Mouse (Mus musculus) erythroblast, adult 5-6 weeks (primary cell): ENCODE measurements around the gene Stard3nl. TPM values are rescaled to one million over a fixed set of nuclear protein-coding genes. Genes with fewer than 3 reads are reported as not detected.

Source experiments
- ATAC-seq: replicated peaks from 2 replicates; pipeline ENCODE4 v1.8.0; 2016; ENCODE audit warnings: moderate number of reproducible peaks, mild to moderate bottlenecking, moderate TSS enrichment, inconsistent platforms; ENCODE audit not compliant: poor library complexity, low FRiP score, severe bottlenecking
- total RNA-seq, 2 experiments: library from RNA; stranded (forward) in 1 of 2; stranded (reverse) in 1 of 2; fragments of 150-400 nt in 1 of 2; fragments of 200-764, 138-1000 nt in 1 of 2; gene quantifications; 2 replicates each; pipeline versions ENCODE4 v1.2.3 to v1.2.4; 2015 to 2017; ENCODE audit warnings: low replicate concordance in 2 of 2

Stard3nl gene
- total RNA-seq (2015; ENCODE audit: low replicate concordance) (8.6 and 13.0 TPM in 2 replicates), total RNA-seq (2017; ENCODE audit: low replicate concordance) (7.9 and 13.0 TPM in 2 replicates)

DNA sequence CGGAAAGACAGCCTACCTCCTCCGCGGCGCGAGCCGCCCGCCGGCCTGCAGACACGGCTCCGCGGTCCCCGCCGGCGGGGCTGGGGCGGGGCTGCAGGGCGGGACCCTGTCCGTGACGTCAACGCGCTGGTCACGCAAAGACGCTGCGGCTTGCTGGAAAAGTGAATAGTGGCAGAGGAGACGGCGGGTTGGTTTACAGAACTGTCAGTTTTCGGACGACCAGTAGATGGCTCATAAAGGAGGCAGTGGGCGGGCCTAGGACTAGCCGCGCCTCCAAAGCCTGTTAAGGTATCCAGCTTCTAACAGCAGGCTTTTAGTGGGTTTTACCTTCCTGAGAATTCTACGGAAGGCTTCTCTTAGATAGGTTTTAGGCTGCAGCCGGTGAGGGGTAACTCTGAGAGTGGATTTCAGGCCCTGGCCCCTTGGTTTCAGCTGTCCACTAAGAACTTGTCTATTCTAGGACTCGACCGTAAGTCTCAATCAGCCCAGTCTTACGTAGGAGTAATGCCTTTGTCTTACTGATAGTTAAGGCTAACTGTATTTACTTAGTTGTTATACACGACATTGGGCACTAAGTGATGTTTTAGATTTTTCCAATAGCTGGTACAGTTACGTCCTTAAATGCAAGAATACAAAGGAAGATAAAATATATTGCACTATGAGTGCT is at the start of gene Stard3nl:
TSS of gene Stard3nl (minus strand) at position 108 of the 667 bp plus-strand sequence.
- peak; percentile 100 for ATAC-seq

DNA sequence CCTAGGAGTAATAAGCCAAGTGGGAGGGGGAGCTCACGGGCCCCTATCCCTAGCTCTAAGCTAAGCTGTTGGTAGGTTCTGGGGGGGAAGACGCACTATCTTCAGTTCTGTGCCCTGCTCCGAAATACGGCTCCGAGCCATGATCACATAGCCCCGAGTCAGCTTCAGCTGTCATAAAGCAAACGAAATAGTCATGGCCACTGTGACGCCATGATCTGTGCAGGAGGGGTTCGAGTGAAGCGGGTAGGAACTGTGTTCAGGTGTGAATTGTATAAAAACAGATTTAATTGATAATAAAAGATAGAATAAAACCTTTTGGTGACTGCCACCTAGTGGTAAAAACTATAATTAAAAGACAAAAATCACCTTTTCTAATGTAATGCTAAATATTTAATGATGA is 42.4 kb upstream of the Stard3nl start:
- ATAC-seq, result no peak

DNA sequence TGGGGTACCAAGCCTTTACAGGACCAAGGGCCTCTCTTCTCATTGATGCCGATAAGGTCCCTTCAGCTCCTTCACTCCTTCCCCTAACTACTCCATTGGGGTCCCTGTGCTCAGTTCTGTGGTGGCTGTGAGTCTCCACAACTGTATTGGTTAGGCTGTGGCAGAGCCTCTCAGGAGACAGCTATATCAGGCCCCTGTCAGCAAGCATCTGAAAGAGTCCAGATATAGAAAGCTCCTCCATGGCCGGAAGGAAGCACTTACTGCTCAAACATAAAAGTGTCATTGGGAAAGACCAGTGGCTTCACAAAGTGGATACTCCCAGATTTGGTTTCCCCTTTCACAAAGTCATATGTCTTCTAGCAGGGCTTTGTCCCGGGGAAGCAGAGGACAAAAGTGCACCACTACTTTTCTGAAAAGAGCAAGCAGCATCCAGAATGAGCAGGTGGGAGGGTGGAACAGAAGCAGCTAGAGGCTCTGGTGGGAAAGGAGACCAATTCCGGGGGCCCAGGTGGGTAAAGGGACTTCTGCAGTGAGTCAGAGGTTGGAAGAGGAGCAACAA is 34.3 kb upstream of the Stard3nl start:
- ATAC-seq, result no peak

DNA sequence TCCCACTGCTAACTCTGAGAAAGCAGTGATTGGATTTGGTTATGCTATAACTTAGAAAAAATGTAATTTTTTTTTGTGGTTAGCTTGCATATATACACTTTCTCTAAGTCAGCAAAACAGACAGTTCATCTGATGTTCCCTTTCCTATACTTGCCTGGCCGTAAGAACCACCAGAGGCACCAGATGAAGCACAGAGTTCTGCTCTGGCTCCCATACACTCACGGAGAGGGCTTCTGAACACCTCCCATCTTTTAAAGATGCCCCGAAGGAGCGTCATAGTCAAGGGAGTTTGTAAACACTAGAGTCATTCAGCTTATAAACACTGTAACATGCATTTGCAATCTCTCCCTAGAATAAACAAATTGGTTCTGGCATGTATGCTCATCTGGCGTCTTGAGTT is 32.5 kb upstream of the Stard3nl start:
- ATAC-seq, result no peak

DNA sequence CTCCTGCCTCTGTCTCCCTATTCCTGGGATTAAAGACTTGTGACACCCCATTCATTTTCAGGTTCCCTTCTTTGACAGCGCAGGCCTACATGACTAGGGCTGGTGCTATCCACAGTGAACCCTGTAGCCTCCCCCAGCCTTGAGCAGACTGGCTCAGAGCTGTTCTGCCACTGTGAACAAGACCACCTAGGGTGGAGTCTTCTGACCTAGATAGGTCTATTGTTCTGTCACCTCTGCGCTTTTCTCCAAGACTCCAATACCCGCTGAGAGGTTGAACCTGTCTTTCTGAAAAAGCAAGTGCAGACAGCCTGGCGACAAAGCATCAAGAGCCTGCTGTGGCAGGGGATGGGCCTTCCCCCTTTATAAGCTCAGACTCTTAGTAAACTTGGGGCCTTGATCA is 29.0 kb upstream of the Stard3nl start:
- ATAC-seq, result no peak

DNA sequence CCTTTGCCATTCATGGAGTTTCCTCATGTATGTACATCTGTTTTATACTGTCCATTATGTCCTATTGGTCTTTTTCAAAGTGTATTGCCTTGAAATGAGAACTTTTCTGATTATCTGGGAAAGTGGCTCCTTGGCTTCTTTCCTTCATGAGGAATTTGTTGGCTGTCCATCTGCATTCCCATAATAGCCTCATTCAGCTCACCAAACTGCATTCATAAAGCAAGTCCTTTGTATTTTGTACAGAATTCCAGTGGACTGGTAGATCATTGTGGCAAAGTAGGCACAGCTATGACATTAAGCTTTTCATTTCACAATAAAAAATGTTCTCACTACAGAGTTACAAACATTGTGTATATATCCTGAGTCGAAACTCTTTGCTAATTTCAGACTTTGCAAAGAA is 26.9 kb upstream of the Stard3nl start:
- ATAC-seq, result no peak

DNA sequence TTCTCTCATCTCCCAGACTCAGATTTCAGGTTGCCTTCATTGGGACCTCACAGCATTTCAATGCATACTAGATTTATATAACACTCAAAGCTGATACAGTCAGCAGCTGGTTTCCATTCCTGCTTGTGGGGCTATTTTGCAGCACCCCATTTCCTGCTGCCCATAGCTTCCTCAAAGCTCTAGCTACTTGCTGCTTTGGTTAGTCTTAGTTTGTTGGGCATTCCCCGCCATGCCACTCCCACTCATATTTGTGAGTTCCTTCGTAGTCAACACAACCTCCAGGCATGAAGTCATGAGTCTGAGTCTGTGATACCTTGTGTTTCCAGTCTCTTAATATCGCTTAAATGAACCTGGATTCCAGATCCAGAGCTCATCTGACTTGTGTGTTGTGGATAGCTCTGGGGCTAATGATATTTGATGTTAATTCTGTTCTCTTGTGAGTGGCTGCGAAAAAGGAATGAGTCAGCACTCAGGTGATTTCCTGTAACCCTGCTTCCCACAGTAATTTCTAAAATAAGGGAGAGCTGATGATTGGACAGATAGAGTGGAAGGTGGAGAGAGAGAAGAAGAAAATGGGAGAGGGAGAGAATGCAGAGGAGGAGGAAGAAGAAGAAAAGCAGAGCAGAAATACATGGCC is 22.4 kb upstream of the Stard3nl start:
- no peak for ATAC-seq

DNA sequence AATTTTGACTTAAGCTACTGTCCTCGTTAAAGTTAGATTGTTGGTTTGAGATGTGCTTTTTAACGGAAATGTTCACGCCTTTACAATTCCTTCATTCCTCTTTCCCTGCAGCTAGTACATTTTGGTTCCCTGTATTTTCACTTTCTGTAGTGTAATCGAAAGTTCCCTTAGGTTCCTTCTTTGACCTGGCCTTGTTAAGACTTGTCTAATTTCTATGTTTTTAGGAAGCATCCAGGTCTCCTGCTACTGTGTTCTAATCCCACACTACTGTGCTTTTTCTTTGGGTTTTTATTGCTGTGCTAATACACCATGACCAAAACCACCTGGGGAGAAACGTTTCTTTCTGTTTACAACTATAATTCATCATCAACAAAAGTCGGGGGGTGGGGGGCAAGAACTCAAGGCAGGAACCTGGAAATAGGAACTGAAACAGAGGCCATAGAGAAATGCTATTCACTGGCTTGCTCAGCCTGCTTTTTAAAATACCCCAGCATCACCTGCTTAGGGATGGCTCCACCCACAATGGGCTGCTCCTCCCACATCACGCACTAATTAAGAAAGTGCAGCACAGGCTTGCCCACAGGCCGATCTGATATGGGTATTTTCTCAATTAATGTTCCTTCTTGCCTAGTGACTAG is 20.4 kb upstream of the Stard3nl start:
- no peak for ATAC-seq

DNA sequence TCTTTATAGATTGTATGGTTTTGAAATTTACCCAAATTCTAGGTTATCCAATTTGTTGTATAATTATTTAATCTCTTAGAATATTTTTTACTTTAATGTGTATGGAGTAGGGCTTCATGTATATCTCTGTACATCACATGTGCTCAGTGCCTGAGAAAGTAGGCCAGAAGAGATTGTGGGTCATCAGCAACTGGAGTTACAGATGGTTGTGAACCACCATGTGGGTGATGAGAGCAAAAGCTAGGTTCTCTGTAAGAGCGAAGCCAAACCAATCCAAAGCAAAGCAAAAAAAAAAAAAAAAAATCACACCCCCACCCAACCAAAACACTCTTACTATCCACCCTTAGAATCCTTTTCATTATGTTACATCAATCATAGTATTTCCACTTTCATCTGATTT is 19.7 kb upstream of the Stard3nl start:
- ATAC-seq, result no peak

DNA sequence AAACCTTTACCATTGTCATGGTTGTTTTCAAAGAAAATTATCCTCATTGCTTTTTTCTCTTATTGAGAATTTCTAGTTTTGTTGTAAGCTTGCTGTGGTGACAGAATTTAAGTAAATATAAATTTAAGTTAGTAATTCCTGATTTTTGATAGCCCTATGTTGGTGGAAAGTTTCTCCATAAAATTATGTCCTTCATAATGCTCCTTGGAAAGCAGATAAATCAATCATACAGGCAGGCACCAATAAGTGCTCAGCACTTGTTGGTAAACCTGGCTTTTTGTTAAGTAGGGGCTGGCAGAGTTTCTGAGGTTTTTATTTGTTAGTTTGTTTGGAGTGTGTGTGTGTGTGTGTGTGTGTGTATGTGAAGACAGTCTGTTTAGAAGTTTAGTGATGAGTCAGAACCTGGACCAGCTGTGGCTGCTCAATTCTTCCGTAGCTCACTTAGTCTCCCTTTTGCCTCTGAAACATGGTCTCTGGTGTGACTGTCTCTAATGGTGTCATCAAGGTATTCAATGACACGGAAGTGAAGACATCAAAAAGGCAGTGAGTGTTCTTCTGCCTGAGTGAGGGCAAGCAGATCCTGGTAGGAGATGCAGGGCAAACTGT is 16.8 kb upstream of the Stard3nl start:
- ATAC-seq, result no peak

DNA sequence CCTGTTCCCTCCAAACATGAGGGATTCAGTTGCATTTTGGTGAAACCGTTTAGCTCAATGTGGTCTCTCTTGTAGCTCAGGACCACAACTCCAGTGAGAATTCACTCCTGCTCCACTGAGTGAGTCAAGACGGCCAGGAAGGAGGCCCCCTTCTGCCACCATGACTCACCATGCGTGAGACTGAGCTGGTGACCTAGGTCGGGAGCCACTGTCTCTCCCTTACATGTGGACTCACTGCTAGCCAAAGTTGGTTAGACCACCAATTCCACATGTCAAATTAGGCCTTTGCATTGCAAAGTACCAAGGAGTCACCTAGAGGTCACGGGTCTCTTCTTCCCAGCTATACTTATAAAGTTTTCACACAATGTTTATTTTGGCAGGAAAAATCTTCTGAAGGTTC is 16.3 kb upstream of the Stard3nl start:
- ATAC-seq, result no peak

DNA sequence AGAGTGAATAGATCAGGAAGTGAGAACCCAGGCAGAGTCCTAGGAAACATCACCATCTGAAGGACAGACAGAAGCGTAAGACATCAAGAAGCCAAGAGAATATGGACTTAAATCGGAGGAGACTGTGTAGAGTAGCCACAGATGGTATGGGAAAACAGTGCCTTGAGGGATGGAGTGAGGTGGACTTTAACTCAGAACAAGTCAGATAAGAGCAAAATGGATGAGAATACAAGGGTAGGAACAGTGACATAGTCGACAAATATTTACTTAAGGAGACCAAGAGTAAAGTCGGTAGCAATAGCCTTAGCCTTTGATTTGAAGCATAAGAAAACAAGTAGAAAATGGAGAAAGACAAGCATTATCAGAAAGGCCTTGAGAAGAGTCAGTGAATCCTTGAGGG is 15.1 kb upstream of the Stard3nl start:
- no peak for ATAC-seq

DNA sequence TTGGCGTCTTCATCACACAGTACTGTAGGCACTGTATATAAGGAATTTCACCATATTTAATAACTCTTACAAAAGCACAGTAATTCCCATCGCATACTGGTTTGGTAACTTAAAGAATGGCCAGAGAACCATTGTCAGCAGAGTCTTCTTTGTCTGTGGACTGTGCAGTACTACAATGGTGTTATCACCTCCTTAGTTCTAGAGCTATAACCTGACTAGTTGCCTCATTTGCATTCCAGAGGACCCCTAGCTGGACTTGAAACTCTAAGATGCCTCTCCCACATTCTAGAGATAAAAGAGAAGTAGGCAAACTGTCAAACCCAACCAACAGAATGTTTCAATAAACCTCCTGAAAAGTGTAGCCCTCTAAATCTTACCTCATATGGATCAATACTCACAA is 12.4 kb upstream of the Stard3nl start:
- ATAC-seq, result no peak

DNA sequence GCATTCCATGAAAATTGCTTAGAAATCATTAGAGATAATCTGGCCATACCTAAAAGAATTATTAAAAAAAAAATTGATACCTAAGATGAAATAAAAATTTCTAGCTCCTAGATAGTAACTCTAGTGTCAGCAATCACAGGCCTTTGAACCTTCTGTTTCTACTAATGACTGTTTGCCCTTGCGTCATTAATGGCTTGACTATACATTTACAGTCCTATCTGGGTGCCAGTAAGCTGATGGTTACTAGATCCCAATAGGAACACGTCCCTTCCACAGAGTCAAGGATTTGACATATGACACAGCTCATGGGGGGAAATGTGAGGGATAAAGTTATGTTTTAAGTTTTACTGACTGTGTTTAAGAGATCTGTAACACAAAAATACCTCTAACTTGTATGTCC is 9.0 kb upstream of the Stard3nl start:
- ATAC-seq, result no peak

DNA sequence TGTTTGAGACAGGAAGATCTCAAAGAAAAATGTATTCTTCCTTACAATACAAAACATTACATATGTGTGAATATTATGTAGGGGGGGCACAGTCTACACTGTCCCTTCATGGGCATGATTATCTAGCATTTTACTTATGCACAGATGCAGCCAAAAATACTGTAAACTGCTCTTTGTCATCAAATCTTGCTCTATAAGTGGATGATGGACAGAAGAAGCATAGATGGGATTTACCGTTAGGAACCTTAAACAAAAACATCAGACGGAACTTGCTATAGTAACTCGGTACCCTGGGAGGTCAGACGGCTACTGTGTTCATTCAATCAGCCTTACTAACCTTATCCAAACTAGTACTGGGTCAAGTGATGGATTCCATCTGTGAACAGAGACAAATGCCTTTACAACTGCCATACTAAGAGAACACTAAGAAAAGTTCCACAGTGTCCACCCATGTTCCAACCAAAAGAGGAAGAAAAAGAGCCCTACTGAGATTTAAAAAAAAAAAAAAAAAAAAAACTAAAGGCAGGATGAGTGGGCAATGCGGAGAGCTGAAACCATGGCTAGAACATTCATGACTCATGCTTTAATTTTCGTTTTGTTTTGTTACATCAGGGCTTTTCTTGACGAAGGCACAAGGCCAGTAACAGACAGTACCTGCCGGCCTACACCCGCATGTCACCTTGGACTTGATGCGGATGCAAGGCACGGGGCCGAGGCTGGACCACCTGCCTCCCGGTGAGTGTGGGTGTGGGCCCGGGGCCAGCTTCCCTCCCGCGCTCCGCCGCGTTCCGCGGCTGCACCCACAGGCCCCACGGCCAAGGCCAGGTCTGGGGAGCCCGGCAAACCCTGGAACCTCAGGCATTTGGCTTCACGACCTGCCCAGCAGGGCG is 552 bp downstream of the Stard3nl start:
- no peak; the same call in 1 of the 2 replicates for ATAC-seq

DNA sequence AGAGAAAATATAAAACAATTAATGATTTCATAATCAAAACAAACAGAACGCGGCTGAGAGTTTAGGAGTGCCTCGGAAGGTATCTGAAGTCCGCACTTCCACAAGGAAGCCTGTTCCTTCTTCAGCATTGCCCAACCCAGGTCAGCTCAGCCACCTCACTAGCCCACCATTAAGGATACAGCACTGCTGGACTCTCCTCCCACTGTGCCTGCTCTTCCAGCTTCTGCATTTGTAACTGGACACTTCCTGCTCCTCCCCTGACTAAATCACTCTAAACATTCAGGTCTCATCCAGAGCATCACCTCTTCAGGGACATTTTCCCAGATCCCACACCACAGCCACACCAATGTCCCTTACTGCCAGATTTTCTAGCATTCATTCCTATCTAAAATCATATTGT is 1.4 kb downstream of the Stard3nl start:
- no peak for ATAC-seq

DNA sequence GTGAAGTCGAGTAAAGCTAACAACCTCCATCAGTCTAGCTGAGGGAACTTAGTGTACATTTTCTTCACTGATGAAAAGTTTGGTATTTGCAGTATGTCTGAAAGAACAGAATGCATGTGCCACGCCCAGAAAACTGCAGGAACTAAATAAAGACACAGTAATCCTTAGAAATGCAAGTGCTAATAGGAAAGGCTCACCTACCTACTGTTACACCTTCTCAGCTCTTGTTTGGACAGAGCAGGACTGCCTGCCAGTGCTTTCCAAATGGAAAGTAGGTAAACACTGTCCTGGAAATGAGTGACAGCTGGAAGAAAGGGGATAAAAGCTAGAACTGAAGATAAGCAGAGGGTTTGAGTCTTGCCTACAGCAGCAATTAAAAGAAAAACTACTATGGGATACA is 1.9 kb downstream of the Stard3nl start:
- ATAC-seq, result no peak

DNA sequence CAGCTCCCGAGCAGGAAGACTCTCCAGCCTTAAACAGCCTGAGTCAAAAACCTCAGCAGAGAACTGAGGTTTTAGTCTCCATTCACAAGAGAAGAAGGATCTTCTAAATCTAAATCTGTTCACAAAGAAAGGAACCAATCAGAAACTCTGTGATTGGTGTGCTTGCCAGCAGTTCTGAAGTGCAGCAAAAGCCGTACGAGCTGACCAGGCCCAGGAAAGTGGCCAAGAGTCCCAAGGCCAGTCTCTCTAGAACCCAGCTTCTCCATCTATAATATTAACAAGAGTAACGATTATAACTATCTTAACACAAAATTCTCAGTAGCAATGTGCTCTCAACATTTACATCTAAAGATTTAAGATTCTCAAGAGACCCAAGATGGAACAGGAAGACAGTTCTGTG is 4.0 kb downstream of the Stard3nl start:
- ATAC-seq, result no peak

DNA sequence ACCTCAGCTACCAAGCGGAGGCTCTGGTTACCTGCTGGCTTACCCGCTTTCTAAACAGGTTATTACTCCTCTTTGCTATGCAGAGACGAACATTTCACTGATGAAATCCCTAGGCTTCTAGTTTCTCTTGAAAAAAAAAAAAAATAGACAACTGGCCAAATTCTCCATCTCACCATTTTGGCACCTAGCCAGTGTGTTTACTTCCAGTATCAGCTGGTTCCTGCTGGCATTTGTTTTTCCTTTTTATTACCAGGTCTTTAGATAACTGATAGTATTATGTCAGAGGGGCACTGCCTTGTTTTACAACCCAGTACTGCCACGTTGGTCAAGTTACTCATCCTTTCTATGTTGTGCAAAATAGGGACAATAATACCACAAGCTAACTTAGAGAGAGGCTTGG is 5.3 kb downstream of the Stard3nl start:
- ATAC-seq, result no peak

DNA sequence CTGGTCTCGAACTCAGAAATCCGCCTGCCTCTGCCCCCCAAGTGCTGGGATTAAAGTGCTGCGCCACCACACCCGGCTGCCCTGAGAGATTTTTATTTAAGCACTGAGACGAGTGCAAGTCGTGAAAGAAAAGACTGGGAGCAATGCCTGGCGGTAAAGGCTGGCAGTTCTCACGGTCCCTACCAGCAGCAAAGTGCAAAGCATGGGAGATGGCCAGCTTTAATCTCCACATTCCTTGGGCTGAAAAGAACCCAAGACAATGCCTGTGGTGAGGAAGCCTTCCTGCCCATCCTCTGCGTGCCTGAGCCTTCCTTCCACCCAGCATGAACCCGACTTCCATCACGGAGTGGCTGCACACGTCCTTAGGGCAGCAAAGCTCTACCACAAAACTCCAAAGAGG is 5.7 kb downstream of the Stard3nl start:
- ATAC-seq, result no peak
